Mouse (Mus musculus): Measurements from ENCODE around the gene Gpc5.

GRCm38 (mm10) chr14:115869127-115869526 is 777.1 kb downstream of the Gpc5 start:
- no peak for TF ChIP-seq CTCF (IDR thresholded peaks at IDR 0.05; ENCODE audit: low read depth)
- no peak for TF ChIP-seq EP300 (optimal IDR thresholded peaks at IDR 0.05)
